Comparison of ENCODE assay signal across 19 mouse cellular contexts in genomic region chr9:31092111-31092832, GRCm38 (mm10).
"Had no signal": no experiment of that assay in that cellular context is flagged by ENCODE, and none has a peak within 500 bp of the region (broad histone marks: within the 10 kb centered on the region; RNA-seq: fewer than 3 reads in every experiment).

No protein-coding gene starts in this region.

- H3K36me3 ChIP-seq: midbrain, embryonic 10.5 days; midbrain, embryonic 13.5 days; neural tube, embryonic 13.5 days; stomach, embryonic 15.5 days had no signal

- H3K9me3 ChIP-seq: lung, embryonic 15.5 days; megakaryocyte, embryonic 14.5 days; midbrain, embryonic 10.5 days; midbrain, embryonic 13.5 days; neural tube, embryonic 13.5 days; stomach, embryonic 15.5 days had no signal

- H3K27me3 ChIP-seq: lung, embryonic 15.5 days; midbrain, embryonic 13.5 days; neural tube, embryonic 13.5 days; stomach, embryonic 15.5 days had no signal

- DNase-seq: kidney, adult 18-20 months; kidney, adult 9 months; kidney, postnatal 25 days; layer of hippocampus, adult 9-11 months; lung, adult 18-20 months; lung, postnatal 10 days; lung, postnatal 36 days; retina, postnatal 1 day; right cerebral cortex, postnatal 25 days; thymus, adult 2 months; thymus, postnatal 14 days had no signal

- H3K4me1 ChIP-seq: megakaryocyte, embryonic 14.5 days; midbrain, embryonic 13.5 days; neural tube, embryonic 13.5 days; stomach, embryonic 15.5 days had no signal

- H3K4me3 ChIP-seq: layer of hippocampus, adult 2 months; lung, embryonic 15.5 days; megakaryocyte, embryonic 14.5 days; midbrain, embryonic 10.5 days; midbrain, embryonic 13.5 days; myocyte; neural tube, embryonic 13.5 days; stomach, embryonic 15.5 days had no signal
